Mouse (Mus musculus): ENCODE measurements around the gene Tmem242.

- TF ChIP-seq POLR2A (IDR thresholded peaks at IDR 0.05; ENCODE audit: extremely low read depth, insufficient read depth, low read length), result no peak
- TF ChIP-seq CTCF (IDR thresholded peaks at IDR 0.05; ENCODE audit: extremely low read depth, insufficient read depth, low read length), result no peak
These were observed 23.9 kb upstream of the Tmem242 start for GRCm38 (mm10) chr17:5463912-5464311.

All from cortical plate, adult 2 months (tissue).